In genomic region chr3:122903746-122904433, GRCm38 (mm10) we compare ENCODE assay signal across 8 mouse cellular contexts. TPM values are rescaled to one million over a fixed set of nuclear protein-coding genes. Genes with fewer than 3 reads are reported as not detected.
DNase-seq lines count a peak whose midpoint lies in the region; ATAC-seq and TF ChIP-seq lines count a peak whose summit lies in the region.
"Had no signal": no experiment of that assay in that cellular context is flagged by ENCODE, and none has a peak within 500 bp of the region (broad histone marks: within the 10 kb centered on the region; RNA-seq: fewer than 3 reads in every experiment).

No protein-coding gene starts in this region.

- no peak for TF ChIP-seq POLR2A in small intestine, adult 2 months (IDR thresholded peaks at IDR 0.05; ENCODE audit: low read depth, low read length)

- no peak overlapping the region for H3K27ac ChIP-seq in small intestine, adult 2 months (ENCODE audit: insufficient read depth, low read depth, low read length)

- peak; percentile 70; the same call in 1 of the 2 replicates for TF ChIP-seq CTCF in small intestine, adult 2 months (IDR thresholded peaks at IDR 0.05; ENCODE audit: extremely low read depth, insufficient read length, insufficient replicate concordance, low read depth, low read length)

- H3K27me3 ChIP-seq in small intestine, adult 2 months (ENCODE audit: control insufficient read depth, insufficient read depth, low read length): no peaks in the 10 kb centered on the region

- H3K4me3 ChIP-seq in small intestine, adult 2 months (ENCODE audit: low read depth, low read length): no peak overlapping the region

- peak; percentile 99 for ATAC-seq in frontal cortex, adult (ENCODE audit: low TSS enrichment)
- peak; percentile 94 for ATAC-seq in megakaryocyte-erythroid progenitor cell, adult 5-6 weeks (replicated peaks; ENCODE audit: low FRiP score, low TSS enrichment, poor library complexity, severe bottlenecking)

- DNase-seq in urinary bladder, postnatal 25 days (ENCODE audit: low spot score): peak; percentile 24
- no peak for DNase-seq in urinary bladder, postnatal 10 days (ENCODE audit: low spot score)
- DNase-seq in brain, embryonic 18.5 days (ENCODE audit: low read depth, low spot score): peak; percentile 51
- DNase-seq in large intestine, adult 2 months (ENCODE audit: low read depth, low spot score): peak; percentile 70

- WGBS in large intestine, adult 2 months: 34% methylated on average over 12 of the region's 12 CpGs
- WGBS in small intestine, adult 2 months: 37% methylated on average over 12 of the region's 12 CpGs

- H3K4me1 ChIP-seq in small intestine, adult 2 months (ENCODE audit: control insufficient read depth, insufficient read depth, insufficient read length, low read length): no peaks in the 10 kb centered on the region

- H3K36me3 ChIP-seq in small intestine, adult 2 months (ENCODE audit: control insufficient read depth, insufficient read depth, low read length): peaks cover 4% of the 10 kb centered on the region; the same call in 1 of the 2 replicates

RNA-seq across cellular contexts. Expression of gene Fabp2, which starts 9.0 kb away (rescaled TPM):
- polyA plus RNA-seq in large intestine, adult 2 months (2012; rRNA removed): 493 and 1,413 TPM in 2 replicates
- total RNA-seq in megakaryocyte-erythroid progenitor cell, adult 5-6 weeks (2014; fragmentation: Nextera tagmentation): not detected in 2 replicates
- not detected in 2 replicates for total RNA-seq in megakaryocyte-erythroid progenitor cell, adult 5-6 weeks (2017)
- 26.2 and 215 TPM in 2 replicates for polyA plus RNA-seq in small intestine, adult 2 months (2012; rRNA removed)
- polyA plus RNA-seq: heart, embryonic 14.5 days had no signal

RNA-seq across cellular contexts. Expression of gene Gm10959, which starts 15.3 kb away (rescaled TPM):
- polyA plus RNA-seq in large intestine, adult 2 months (2012; rRNA removed): not detected in 2 replicates
- total RNA-seq in megakaryocyte-erythroid progenitor cell, adult 5-6 weeks (2014; fragmentation: Nextera tagmentation): not detected in 2 replicates
- not detected in 2 replicates for total RNA-seq in megakaryocyte-erythroid progenitor cell, adult 5-6 weeks (2017)
- not detected in 2 replicates for polyA plus RNA-seq in small intestine, adult 2 months (2012; rRNA removed)
- polyA plus RNA-seq: heart, embryonic 14.5 days had no signal

RNA-seq across cellular contexts. Expression of gene 1810037I17Rik, which starts 20.1 kb away (rescaled TPM):
- 52.5 and 64.0 TPM in 2 replicates for polyA plus RNA-seq in large intestine, adult 2 months (2012; rRNA removed)
- total RNA-seq in megakaryocyte-erythroid progenitor cell, adult 5-6 weeks (2014; fragmentation: Nextera tagmentation): 53.9 and 60.1 TPM in 2 replicates
- 15.9 and 20.8 TPM in 2 replicates for total RNA-seq in megakaryocyte-erythroid progenitor cell, adult 5-6 weeks (2017)
- polyA plus RNA-seq in small intestine, adult 2 months (2012; rRNA removed): 13.5 and 24.4 TPM in 2 replicates
